Mouse (Mus musculus) inflammation-experienced regulatory T-cells, adult 6 months (primary cell): Measurements from ENCODE around the gene E2f3. TPM values are rescaled to one million over a fixed set of nuclear protein-coding genes. Genes with fewer than 3 reads are reported as not detected.
A peak's percentile ranks its signal among the peaks of the same experiment; 100 is the strongest.

Source experiments
- ATAC-seq: one replicate; pipeline ENCODE4 v1.8.0; 2017
- polyA plus RNA-seq, 3 experiments: library from polyadenylated mRNA; unstranded; fragments of 100-300 nt; shearing (Covaris generic); gene quantifications; one replicate each; pipeline ENCODE4 v1.2.1; 2017

E2f3 gene
- 1 to 10 TPM; 2.3 to 5.2 (median 2.9) TPM for polyA plus RNA-seq

- peak; percentile 89 for ATAC-seq
These were observed at the start of gene E2f3 for GRCm38 (mm10) chr13:29985855-29986755. Gene E2f3 (minus strand): TSS chr13:29986063.

- peak; percentile 18 for ATAC-seq
These were observed 48.7 kb upstream of the E2f3 start for GRCm38 (mm10) chr13:30034540-30034939.

- ATAC-seq: no peak
These were observed 45.9 kb upstream of the E2f3 start for GRCm38 (mm10) chr13:30031684-30032335.

GRCm38 (mm10) chr13:30027841-30028240, 42.0 kb upstream of the E2f3 start:
- ATAC-seq: peak; percentile 38

GRCm38 (mm10) chr13:30022487-30022886, 36.6 kb upstream of the E2f3 start:
- ATAC-seq: peak; percentile 79

GRCm38 (mm10) chr13:30018573-30018972, 32.7 kb upstream of the E2f3 start:
- no peak for ATAC-seq

GRCm38 (mm10) chr13:30017611-30018010, 31.7 kb upstream of the E2f3 start:
- no peak for ATAC-seq

- no peak for ATAC-seq
These were observed 28.7 kb upstream of the E2f3 start for GRCm38 (mm10) chr13:30014576-30014975.

- ATAC-seq: no peak
These were observed 26.4 kb upstream of the E2f3 start for GRCm38 (mm10) chr13:30012226-30012625.

GRCm38 (mm10) chr13:30008738-30009137, 22.9 kb upstream of the E2f3 start:
- ATAC-seq: no peak

GRCm38 (mm10) chr13:30005422-30005821, 19.6 kb upstream of the E2f3 start:
- ATAC-seq: no peak

- ATAC-seq: no peak
These were observed 19.0 kb upstream of the E2f3 start for GRCm38 (mm10) chr13:30004849-30005248.

GRCm38 (mm10) chr13:30003169-30003568, 17.3 kb upstream of the E2f3 start:
- peak; percentile 90 for ATAC-seq

- ATAC-seq: no peak
These were observed 15.2 kb upstream of the E2f3 start for GRCm38 (mm10) chr13:30001041-30001440.

GRCm38 (mm10) chr13:29987956-29988355, 2.1 kb upstream of the E2f3 start:
- ATAC-seq: no peak

GRCm38 (mm10) chr13:29986756-29987120, 875 bp upstream of the E2f3 start:
- ATAC-seq: no peak

GRCm38 (mm10) chr13:29985101-29985854, 585 bp downstream of the E2f3 start:
- no peak for ATAC-seq

- peak; percentile 15 for ATAC-seq
These were observed 1.4 kb downstream of the E2f3 start for GRCm38 (mm10) chr13:29984286-29985100.

- ATAC-seq: no peak
These were observed 2.2 kb downstream of the E2f3 start for GRCm38 (mm10) chr13:29983523-29984191.

GRCm38 (mm10) chr13:29983037-29983436, 2.8 kb downstream of the E2f3 start:
- no peak for ATAC-seq

- no peak for ATAC-seq
These were observed 3.5 kb downstream of the E2f3 start for GRCm38 (mm10) chr13:29982400-29982799.

GRCm38 (mm10) chr13:29979140-29979564, 6.7 kb downstream of the E2f3 start:
- peak; percentile 36 for ATAC-seq
